14 mouse cellular contexts compared by ENCODE assay signal in genomic region chr13:110627732-110628131, GRCm38 (mm10).
DNase-seq lines count a peak whose midpoint lies in the region; ATAC-seq and TF ChIP-seq lines count a peak whose summit lies in the region.
"Had no signal": no experiment of that assay in that cellular context is flagged by ENCODE, and none has a peak within 500 bp of the region (broad histone marks: within the 10 kb centered on the region; RNA-seq: fewer than 3 reads in every experiment).

No protein-coding gene starts in this region.

- intact Hi-C loops in left cerebral cortex, adult 2 months (cut with DNase I) = loop anchor here (1.0 to 10.0 kb wide), 14 partner anchors 8 to 770 kb away; partner anchors contain the start of gene Plk2

- H3K4me1 ChIP-seq in megakaryocyte, embryonic 14.5 days = peaks cover 5% of the 10 kb centered on the region; the same call in 1 of the 2 replicates

- H3K27ac ChIP-seq in left cerebral cortex, adult 2 months = peak overlapping the region; percentile 94
- H3K27ac ChIP-seq: limb, embryonic 15.5 days had no signal

- no peaks in the 10 kb centered on the region for H3K9me3 ChIP-seq in megakaryocyte, embryonic 14.5 days
- H3K9me3 ChIP-seq: limb, embryonic 15.5 days had no signal

- no peak for TF ChIP-seq CTCF in left cerebral cortex, adult 2 months (IDR thresholded peaks at IDR 0.05)

- H3K4me3 ChIP-seq in megakaryocyte, embryonic 14.5 days (replicated peaks) = peak overlapping the region; percentile 42
- no peak overlapping the region for H3K4me3 ChIP-seq in left cerebral cortex, adult 2 months
- H3K4me3 ChIP-seq: limb, embryonic 15.5 days had no signal

- peak; percentile 77 to 81 for DNase-seq in left cerebral cortex, adult 2 months (ENCODE audit: extremely low spot score in 1 of 2, low spot score in 2 of 2)
- DNase-seq in right cerebral cortex, postnatal 25 days = peak; percentile 84
- no peak for DNase-seq in heart, adult 11 months
- no peak for DNase-seq in kidney, postnatal 36 days
- DNase-seq: adrenal gland, postnatal 14 days; gastrocnemius, postnatal 36 days; lung, postnatal 4 days; thymus, postnatal 14 days had no signal

- no peaks in the 10 kb centered on the region for H3K36me3 ChIP-seq in megakaryocyte, embryonic 14.5 days (replicated peaks; ENCODE audit: low read length)
- H3K36me3 ChIP-seq: G1E; limb, embryonic 15.5 days had no signal

- H3K27me3 ChIP-seq in megakaryocyte, embryonic 14.5 days (replicated peaks) = peaks cover 13% of the 10 kb centered on the region
- H3K27me3 ChIP-seq: limb, embryonic 15.5 days had no signal

- no peak for ATAC-seq in megakaryocyte, adult 5-6 weeks (ENCODE audit: poor library complexity, severe bottlenecking)
- ATAC-seq in frontal cortex, adult (ENCODE audit: low TSS enrichment) = peak; percentile 91
- ATAC-seq: hindbrain, embryonic 16.5 days had no signal

Comparison
In these comparisons a context has a peak if more than half of its experiments do, and no peak if none do; other contexts are left out.
1. DNase-seq: peak in left cerebral cortex, adult 2 months (2 of 2) and right cerebral cortex, postnatal 25 days (single experiment); none in heart, adult 11 months (single experiment) and kidney, postnatal 36 days (0 of 2).